ENCODE assay signal across 8 mouse cellular contexts in genomic region chr14:26532752-26533151, GRCm38 (mm10). TPM values are rescaled to one million over a fixed set of nuclear protein-coding genes. Genes with fewer than 3 reads are reported as not detected.
DNase-seq lines count a peak whose midpoint lies in the region; ATAC-seq and TF ChIP-seq lines count a peak whose summit lies in the region.

No protein-coding gene starts in this region.

- peaks cover 32% of the 10 kb centered on the region for H3K4me1 ChIP-seq in lung, embryonic 15.5 days
- H3K4me1 ChIP-seq in lung, adult 2 months (ENCODE audit: control insufficient read depth, insufficient read depth, low read length): peaks cover 23% of the 10 kb centered on the region
- H3K4me1 ChIP-seq in forebrain, embryonic 11.5 days (replicated peaks; ENCODE audit: control insufficient read depth, insufficient read depth, low read length): peaks cover 3% of the 10 kb centered on the region; the same call in 1 of the 2 replicates
- peaks cover 29% of the 10 kb centered on the region for H3K4me1 ChIP-seq in limb, embryonic 14.5 days (ENCODE audit: control insufficient read depth, insufficient read depth, low read length)
- H3K4me1 ChIP-seq in stomach, embryonic 15.5 days: peaks cover 16% of the 10 kb centered on the region

- DNase-seq in lung, adult 2 months: no peak
- no peak for DNase-seq in forebrain, embryonic 11.5 days (ENCODE audit: low spot score)
- DNase-seq in limb, embryonic 14.5 days (ENCODE audit: low spot score): no peak
- DNase-seq in right cerebral cortex, postnatal 25 days: no peak
- DNase-seq in layer of hippocampus, adult 9-10 months (ENCODE audit: low spot score): no peak
- DNase-seq in left cerebral cortex, postnatal 25 days (ENCODE audit: low spot score in 2 of 2): no peak

- intact Hi-C loops in left cerebral cortex, postnatal 25 days (cut with DNase I): loop anchor here (5.0 kb wide), 1 partner anchor 105 kb away; the partner anchor contains the start of gene Arf4

- H3K27ac ChIP-seq in lung, embryonic 15.5 days: no peak overlapping the region
- no peak overlapping the region for H3K27ac ChIP-seq in forebrain, embryonic 11.5 days (ENCODE audit: low read depth, low read length)
- no peak overlapping the region for H3K27ac ChIP-seq in limb, embryonic 14.5 days (replicated peaks; ENCODE audit: low read depth, low read length)
- no peak overlapping the region for H3K27ac ChIP-seq in stomach, embryonic 15.5 days

- WGBS in lung, embryonic 15.5 days: 37% methylated on average over 9 of the region's 9 CpGs
- WGBS in lung, adult 2 months: 34% methylated on average over 9 of the region's 9 CpGs
- 70% methylated on average over 9 of the region's 9 CpGs for WGBS in forebrain, embryonic 11.5 days
- 60% methylated on average over 9 of the region's 9 CpGs for WGBS in limb, embryonic 14.5 days
- 38% methylated on average over 9 of the region's 9 CpGs for whole genome bisulfite sequencing in stomach, embryonic 15.5 days

- peak overlapping the region; percentile 88 for H3K4me2 ChIP-seq in lung, embryonic 15.5 days
- H3K4me2 ChIP-seq in forebrain, embryonic 11.5 days (ENCODE audit: low read depth, low read length, severe bottlenecking): peak overlapping the region; percentile 90
- H3K4me2 ChIP-seq in limb, embryonic 14.5 days (replicated peaks; ENCODE audit: low read depth, low read length, severe bottlenecking): peak overlapping the region; percentile 81
- peak overlapping the region; percentile 57 for H3K4me2 ChIP-seq in stomach, embryonic 15.5 days

- TF ChIP-seq POLR2A in lung, adult 2 months (IDR thresholded peaks at IDR 0.05; ENCODE audit: borderline replicate concordance, extremely low read depth, low read depth, low read length): no peak
- TF ChIP-seq POLR2A in limb, embryonic 14.5 days (IDR thresholded peaks at IDR 0.05; ENCODE audit: borderline replicate concordance, extremely low read depth, insufficient read depth, insufficient read length): no peak

- no peak for TF ChIP-seq CTCF in lung, adult 2 months (IDR thresholded peaks at IDR 0.05; ENCODE audit: insufficient read depth, low read length)

- no peaks in the 10 kb centered on the region for H3K9me3 ChIP-seq in lung, embryonic 15.5 days
- H3K9me3 ChIP-seq in forebrain, embryonic 11.5 days (ENCODE audit: control insufficient read depth, low read length): no peaks in the 10 kb centered on the region
- no peaks in the 10 kb centered on the region for H3K9me3 ChIP-seq in limb, embryonic 14.5 days (ENCODE audit: control insufficient read depth, low read length)
- no peaks in the 10 kb centered on the region for H3K9me3 ChIP-seq in stomach, embryonic 15.5 days

- no peaks in the 10 kb centered on the region for H3K27me3 ChIP-seq in lung, embryonic 15.5 days
- H3K27me3 ChIP-seq in forebrain, embryonic 11.5 days (ENCODE audit: control insufficient read depth, insufficient read depth, low read length): no peaks in the 10 kb centered on the region
- no peaks in the 10 kb centered on the region for H3K27me3 ChIP-seq in limb, embryonic 14.5 days (ENCODE audit: control insufficient read depth, insufficient read depth, low read length)
- H3K27me3 ChIP-seq in stomach, embryonic 15.5 days (replicated peaks): no peaks in the 10 kb centered on the region

- no peak for ATAC-seq in lung, embryonic 15.5 days (ENCODE audit: borderline replicate concordance, extremely low read depth, low FRiP score, low TSS enrichment)
- ATAC-seq in forebrain, embryonic 11.5 days (replicated peaks; ENCODE audit: low FRiP score): no peak
- ATAC-seq in limb, embryonic 14.5 days (ENCODE audit: low FRiP score, low read depth): no peak
- ATAC-seq in stomach, embryonic 15.5 days (ENCODE audit: insufficient read depth, low FRiP score, low read depth): no peak

- H3K4me3 ChIP-seq in lung, embryonic 15.5 days: peak overlapping the region; percentile 76
- no peak overlapping the region for H3K4me3 ChIP-seq in lung, adult 2 months (replicated peaks; ENCODE audit: extremely low read depth, low read depth, low read length)
- peak overlapping the region; percentile 95 for H3K4me3 ChIP-seq in forebrain, embryonic 11.5 days (ENCODE audit: low read depth, low read length)
- H3K4me3 ChIP-seq in limb, embryonic 14.5 days (replicated peaks; ENCODE audit: low read length): peak overlapping the region; percentile 95
- peak overlapping the region; percentile 91 for H3K4me3 ChIP-seq in stomach, embryonic 15.5 days (replicated peaks)

- H3K36me3 ChIP-seq in lung, embryonic 15.5 days: no peaks in the 10 kb centered on the region
- no peaks in the 10 kb centered on the region for H3K36me3 ChIP-seq in forebrain, embryonic 11.5 days (ENCODE audit: control insufficient read depth, insufficient read depth, low read length)
- H3K36me3 ChIP-seq in limb, embryonic 14.5 days (ENCODE audit: control insufficient read depth, insufficient read depth, low read length): no peaks in the 10 kb centered on the region
- no peaks in the 10 kb centered on the region for H3K36me3 ChIP-seq in stomach, embryonic 15.5 days

- H3K9ac ChIP-seq in lung, embryonic 15.5 days: peak overlapping the region; percentile 96; the same call in 1 of the 2 replicates
- H3K9ac ChIP-seq in forebrain, embryonic 11.5 days (ENCODE audit: low read length): peak overlapping the region; percentile 16; the same call in 1 of the 2 replicates
- H3K9ac ChIP-seq in limb, embryonic 14.5 days (ENCODE audit: low read depth, low read length, severe bottlenecking): peak overlapping the region; percentile 90; the same call in 1 of the 2 replicates
- H3K9ac ChIP-seq in stomach, embryonic 15.5 days: peak overlapping the region; percentile 7; the same call in 1 of the 2 replicates

RNA-seq across cellular contexts. Expression of gene Slmap, which starts 2.0 kb away (rescaled TPM):
- polyA plus RNA-seq in lung, embryonic 15.5 days (2015; fragmentation: Nextera tagmentation; extraction: Ambion mirVana): 25.5 and 26.4 TPM in 2 replicates
- 22.8 and 25.0 TPM in 2 replicates for polyA plus RNA-seq in lung, adult 2 months (2012; rRNA removed)
- 24.9 and 25.5 TPM in 2 replicates for polyA plus RNA-seq in forebrain, embryonic 11.5 days (2014; fragmentation: Nextera tagmentation; extraction: Ambion mirVana)
- polyA plus RNA-seq in limb, embryonic 14.5 days (2012; rRNA removed): 24.8 and 27.0 TPM in 2 replicates
- 25.4 and 26.5 TPM in 2 replicates for polyA plus RNA-seq in limb, embryonic 14.5 days (2014; fragmentation: Nextera tagmentation; extraction: Ambion mirVana)
- 48.3 and 49.9 TPM in 2 replicates for polyA plus RNA-seq in stomach, embryonic 15.5 days (2015; fragmentation: Nextera tagmentation; extraction: Ambion mirVana)
- 100 to 1,000 TPM; 109 to 127 TPM for total RNA-seq in left cerebral cortex, postnatal 25 days (2021)

RNA-seq across cellular contexts. Expression of gene Dennd6a, which starts 40.9 kb away (rescaled TPM):
- 32.0 and 32.1 TPM in 2 replicates for polyA plus RNA-seq in lung, embryonic 15.5 days (2015; fragmentation: Nextera tagmentation; extraction: Ambion mirVana)
- 14.4 and 15.8 TPM in 2 replicates for polyA plus RNA-seq in lung, adult 2 months (2012; rRNA removed)
- polyA plus RNA-seq in forebrain, embryonic 11.5 days (2014; fragmentation: Nextera tagmentation; extraction: Ambion mirVana): 38.8 and 39.1 TPM in 2 replicates
- polyA plus RNA-seq in limb, embryonic 14.5 days (2012; rRNA removed): 19.2 and 19.4 TPM in 2 replicates
- polyA plus RNA-seq in limb, embryonic 14.5 days (2014; fragmentation: Nextera tagmentation; extraction: Ambion mirVana): 28.6 and 28.7 TPM in 2 replicates
- polyA plus RNA-seq in stomach, embryonic 15.5 days (2015; fragmentation: Nextera tagmentation; extraction: Ambion mirVana): 34.4 and 36.0 TPM in 2 replicates
- total RNA-seq in left cerebral cortex, postnatal 25 days (2021): 10 to 100 TPM; 26.0 to 26.1 TPM

Comparison
In these comparisons a context has a peak if more than half of its experiments do, and no peak if none do; other contexts are left out.
1. H3K9ac ChIP-seq: peak in every context shown above with its lines; median percentile 96 in lung, embryonic 15.5 days; 90 in limb, embryonic 14.5 days; 16 in forebrain, embryonic 11.5 days; 7 in stomach, embryonic 15.5 days.